Mouse (Mus musculus) MEL (cell line): ENCODE measurements at regions not wholly inside any gene's neighbourhood (a gene's known extent, or its start where the extent isn't known, plus 50 kb on each side); places are given as distances from the start of the nearest gene placed in this dataset.

ENCODE experiments used
- DNase-seq: peaks from one replicate; pipeline ENCODE4 v3.0.0; 2011; ENCODE audit warnings: low read depth, low spot score
- H3K27ac ChIP-seq: 2 replicates; pipeline ENCODE4 v1.5.1; 2012; ENCODE audit warnings: low read depth, mild to moderate bottlenecking, control low read depth, low read length, moderate library complexity; ENCODE audit not compliant: control insufficient read depth
- H3K27me3 ChIP-seq, 2 experiments: fragments of 150-350 bp in 1 of 2; sonication (generic) in 1 of 2; 2 replicates each; pipeline ENCODE4 v1.6.1; 2012; ENCODE audit warnings: low read length in 2 of 2, mild to moderate bottlenecking in 2 of 2, improper control_type of control experiment in 1 of 2, moderate library complexity in 1 of 2; ENCODE audit not compliant: insufficient read depth in 2 of 2, control insufficient read depth in 1 of 2
- H3K36me3 ChIP-seq, 2 experiments: 2 replicates each; pipeline ENCODE4 v1.6.1; 2012 to 2014; ENCODE audit warnings: low read length in 2 of 2, improper control_type of control experiment in 1 of 2, inconsistent platforms in 1 of 2, mild to moderate bottlenecking in 1 of 2; ENCODE audit not compliant: insufficient read depth in 2 of 2, control insufficient read depth in 1 of 2
- H3K4me1 ChIP-seq, 2 experiments: fragments of 150-350 bp in 1 of 2; sonication (generic) in 1 of 2; 2 replicates each; pipeline ENCODE4 v1.6.1; 2012; ENCODE audit warnings: low read length in 2 of 2, improper control_type of control experiment in 1 of 2, mild to moderate bottlenecking in 1 of 2; ENCODE audit not compliant: insufficient read depth in 2 of 2, control insufficient read depth in 1 of 2
- H3K4me3 ChIP-seq, 2 experiments: fragments of 150-350 bp in 1 of 2; sonication (generic) in 1 of 2; 2 replicates each; pipeline ENCODE4 v1.5.1; 2012; ENCODE audit warnings: low read depth in 2 of 2, low read length in 2 of 2, mild to moderate bottlenecking in 2 of 2, moderate library complexity in 2 of 2, control low read depth in 1 of 2, improper control_type of control experiment in 1 of 2; ENCODE audit not compliant: control insufficient read depth in 1 of 2, insufficient read depth in 1 of 2
- H3K79me2 ChIP-seq: 2 replicates; pipeline ENCODE4 v1.6.1; 2012; ENCODE audit warnings: mild to moderate bottlenecking, low read length, moderate library complexity; ENCODE audit not compliant: control insufficient read depth, poor library complexity, insufficient read depth
- H3K9ac ChIP-seq: 2 replicates; pipeline ENCODE4 v1.6.1; 2012; ENCODE audit warnings: low read depth, mild to moderate bottlenecking, control low read depth, low read length, moderate library complexity; ENCODE audit not compliant: control insufficient read depth, poor library complexity, severe bottlenecking
- H3K9me3 ChIP-seq: fragments of 150-350 bp; sonication (generic); replicated peaks from 2 replicates; pipeline ENCODE4 v1.6.1; 2012; ENCODE audit warnings: mild to moderate bottlenecking, low read length, improper control_type of control experiment, moderate library complexity; ENCODE audit not compliant: insufficient read depth
- CHD1 ChIP-seq: IDR thresholded peaks from 2 replicates; pipeline ENCODE4 v1.6.1; 2012; ENCODE audit warnings: low read depth, mild to moderate bottlenecking, inconsistent platforms, low read length, improper control_type of control experiment
- CTCF ChIP-seq, 3 experiments: IDR thresholded peaks in 2 of 3; conservative IDR thresholded peaks in 1 of 3; 2 replicates each; pipeline ENCODE4 v1.5.1; 2011 to 2012; ENCODE audit warnings: low read length in 3 of 3, low read depth in 2 of 3, mild to moderate bottlenecking in 2 of 3, improper control_type of control experiment in 1 of 3, inconsistent platforms in 1 of 3, mixed read lengths in 1 of 3, moderate library complexity in 1 of 3; ENCODE audit not compliant: control insufficient read depth in 1 of 3, insufficient read depth in 1 of 3, poor library complexity in 1 of 3, severe bottlenecking in 1 of 3
- E2F4 ChIP-seq: IDR thresholded peaks from 2 replicates; pipeline ENCODE4 v1.6.1; 2011; ENCODE audit warnings: low read depth, low read length, improper control_type of control experiment, borderline replicate concordance
- GABPA ChIP-seq: IDR thresholded peaks from 2 replicates; pipeline ENCODE4 v1.6.1; 2012; ENCODE audit warnings: low read depth, mild to moderate bottlenecking, inconsistent platforms, low read length, improper control_type of control experiment, moderate library complexity
- GATA1 ChIP-seq: IDR thresholded peaks from 2 replicates; pipeline ENCODE4 v1.6.1; 2011; ENCODE audit warnings: low read depth, low read length, improper control_type of control experiment
- MAFK ChIP-seq: IDR thresholded peaks from 2 replicates; pipeline ENCODE4 v1.6.1; 2011; ENCODE audit warnings: low read depth, mild to moderate bottlenecking, low read length, improper control_type of control experiment, borderline replicate concordance
- MAX ChIP-seq: IDR thresholded peaks from 2 replicates; pipeline ENCODE4 v1.6.1; 2011; ENCODE audit warnings: low read length, improper control_type of control experiment
- MEF2A ChIP-seq: IDR thresholded peaks from 2 replicates; pipeline ENCODE4 v1.6.1; 2014; ENCODE audit warnings: low read depth, mild to moderate bottlenecking, inconsistent platforms, low read length, improper control_type of control experiment; ENCODE audit not compliant: poor library complexity, insufficient replicate concordance, severe bottlenecking; ENCODE audit errors: extremely low read depth
- MXI1 ChIP-seq: IDR thresholded peaks from 2 replicates; pipeline ENCODE4 v1.6.1; 2011; ENCODE audit warnings: mild to moderate bottlenecking, low read depth, low read length, improper control_type of control experiment
- MYC ChIP-seq: IDR thresholded peaks from 2 replicates; pipeline ENCODE4 v1.6.1; 2011; ENCODE audit warnings: low read depth, mild to moderate bottlenecking, low read length, improper control_type of control experiment, moderate library complexity
- POLR2A ChIP-seq, 2 experiments: IDR thresholded peaks; 2 replicates each; pipeline ENCODE4 v1.6.1; 2011 to 2012; ENCODE audit warnings: low read length in 2 of 2, mild to moderate bottlenecking in 2 of 2, control low read depth in 1 of 2, improper control_type of control experiment in 1 of 2, low read depth in 1 of 2, moderate library complexity in 1 of 2; ENCODE audit not compliant: control insufficient read depth in 1 of 2, insufficient read depth in 1 of 2, poor library complexity in 1 of 2
- POLR2AphosphoS2 ChIP-seq: IDR thresholded peaks from 2 replicates; pipeline ENCODE4 v1.6.1; 2011; ENCODE audit warnings: low read length, improper control_type of control experiment
- TCF12 ChIP-seq: IDR thresholded peaks from 2 replicates; pipeline ENCODE4 v1.6.1; 2014; ENCODE audit warnings: low read depth, mild to moderate bottlenecking, inconsistent platforms, low read length, improper control_type of control experiment, moderate library complexity
- USF2 ChIP-seq, 2 experiments: IDR thresholded peaks; 2 replicates each; pipeline ENCODE4 v1.6.1; 2011 to 2012; ENCODE audit warnings: improper control_type of control experiment in 2 of 2, low read length in 2 of 2, borderline replicate concordance in 1 of 2, inconsistent platforms in 1 of 2, low read depth in 1 of 2, mild to moderate bottlenecking in 1 of 2; ENCODE audit not compliant: insufficient read depth in 1 of 2
- ZC3H11A ChIP-seq: IDR thresholded peaks from 2 replicates; pipeline ENCODE4 v1.6.1; 2012; ENCODE audit warnings: low read depth, mild to moderate bottlenecking, inconsistent platforms, low read length, improper control_type of control experiment

GRCm38 (mm10) chr2:137854494-137854893 lies 401.9 kb upstream of the Btbd3 start:
- Histone ChIP-seq H3K9ac (no peak overlapping the region), H3K79me2 (no peaks in the 10 kb centered on the region), H3K9me3 (no peaks in the 10 kb centered on the region), H3K4me3 (no peak overlapping the region), H3K27ac (no peak overlapping the region), H3K4me1 (no peaks in the 10 kb centered on the region), H3K27me3 (no peaks in the 10 kb centered on the region), H3K36me3 (no peaks in the 10 kb centered on the region)
- TF ChIP-seq MAX (no peak), GATA1 (no peak), MXI1 (no peak), E2F4 (no peak), ZC3H11A (no peak), USF2 (IDR thresholded peaks at IDR 0.05; ENCODE audit: borderline replicate concordance in 1 of 2, insufficient read depth in 1 of 2, low read depth in 1 of 2, low read length in 2 of 2) (no peak), CTCF (IDR thresholded peaks at IDR 0.05 in 2 of 3, conservative IDR thresholded peaks at IDR 0.05 in 1 of 3; ENCODE audit: control insufficient read depth in 1 of 3, insufficient read depth in 1 of 3, low read depth in 2 of 3, low read length in 3 of 3, poor library complexity in 1 of 3, severe bottlenecking in 1 of 3) (no peak), TCF12 (no peak), MYC (no peak), MEF2A (no peak), GABPA (no peak), CHD1 (no peak), MAFK (no peak), POLR2A (IDR thresholded peaks at IDR 0.05; ENCODE audit: control insufficient read depth in 1 of 2, insufficient read depth in 1 of 2, low read depth in 1 of 2, low read length in 2 of 2, poor library complexity in 1 of 2) (no peak)
- DNase-seq, result no peak

DNA sequence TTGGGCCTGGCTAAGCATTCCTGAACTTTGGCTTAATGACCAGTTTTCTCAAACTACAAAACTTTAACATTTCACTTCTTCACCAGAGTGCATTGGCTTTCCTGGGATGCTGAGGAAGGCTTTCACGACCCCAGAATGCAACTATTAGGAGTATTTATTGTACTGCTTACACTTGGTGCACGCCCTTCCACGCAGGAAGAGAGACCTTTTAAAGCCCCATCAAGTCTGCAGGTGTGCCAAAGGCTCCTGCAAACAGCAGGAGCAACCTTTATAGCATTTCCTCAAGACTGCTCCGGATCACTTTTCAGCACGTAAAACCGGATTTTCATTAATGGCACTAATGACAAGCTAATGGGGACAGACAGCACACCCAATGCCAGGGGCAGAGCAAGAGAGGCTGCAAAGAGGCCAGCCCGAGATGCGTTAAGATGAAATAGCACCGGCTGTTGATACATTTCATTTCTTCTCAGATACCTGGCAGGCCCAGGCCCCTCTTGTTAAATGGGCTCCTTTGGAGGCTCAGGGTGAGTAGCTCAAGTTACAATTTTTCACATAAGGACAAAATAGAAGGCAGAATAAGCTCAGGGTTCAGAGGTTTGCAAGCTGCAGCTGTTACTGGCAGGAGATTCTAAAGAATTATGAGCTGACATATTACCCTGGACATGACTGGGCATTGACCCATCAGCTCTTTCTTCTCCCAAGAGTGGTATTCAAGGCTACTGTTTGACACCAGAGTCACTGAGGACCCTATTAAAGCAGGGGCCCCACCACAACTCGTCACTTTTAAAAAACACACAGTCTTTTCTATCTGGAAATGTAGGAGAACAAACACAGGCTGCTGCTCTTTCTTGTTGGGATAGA lies 402.7 kb upstream of the Btbd3 start:
- Histone ChIP-seq H3K36me3 (no peaks in the 10 kb centered on the region), H3K27me3 (no peaks in the 10 kb centered on the region), H3K27ac (no peak overlapping the region), H3K4me3 (no peak overlapping the region), H3K9ac (no peak overlapping the region), H3K4me1 (no peaks in the 10 kb centered on the region), H3K79me2 (no peaks in the 10 kb centered on the region), H3K9me3 (no peaks in the 10 kb centered on the region)
- DNase-seq, result no peak
- no peak for TF ChIP-seq POLR2AphosphoS2
